Mouse (Mus musculus): ENCODE data around the gene Ncam2.

DNA sequence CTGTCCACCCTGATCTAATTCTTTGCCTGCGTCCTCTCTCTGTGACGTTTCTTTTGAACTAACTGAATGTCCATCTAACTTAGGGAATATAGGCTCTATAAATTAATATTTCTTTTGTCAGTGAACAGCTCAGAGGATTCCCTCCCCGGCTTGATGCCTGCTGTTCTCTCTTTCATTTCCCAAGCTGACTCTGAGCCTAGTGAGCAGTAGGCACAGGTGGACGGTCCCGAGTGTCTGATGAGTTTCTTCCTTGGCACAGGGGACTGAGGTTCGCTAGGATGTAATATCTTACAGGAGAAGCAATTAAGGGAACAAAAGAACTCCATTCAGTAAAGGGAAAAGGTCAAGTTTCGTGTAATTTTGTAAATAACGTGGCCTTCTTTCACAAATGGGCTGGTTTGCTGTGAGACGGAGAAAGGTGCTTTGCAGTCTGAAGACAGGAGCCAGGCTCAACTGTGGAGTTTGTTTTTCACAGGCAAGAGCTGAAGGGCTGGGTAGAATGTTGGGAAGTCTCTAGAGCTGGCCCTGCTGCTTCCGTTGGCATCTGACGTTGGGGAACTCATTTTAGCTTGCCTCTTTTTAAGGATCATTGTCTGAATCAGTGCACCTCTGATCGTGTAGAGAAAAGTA, 4.0 kb downstream of the Ncam2 start:
- TF ChIP-seq CTCF (IDR thresholded peaks at IDR 0.05): no peak
- TF ChIP-seq POLR2A (IDR thresholded peaks at IDR 0.05; ENCODE audit: insufficient read depth, low read depth, low read length): no peak
- TF ChIP-seq EP300 (IDR thresholded peaks at IDR 0.05; ENCODE audit: insufficient read depth, low read depth, low read length): no peak
